Mouse (Mus musculus): ENCODE results near the gene Stxbp1.

The Stxbp1 gene

DNA sequence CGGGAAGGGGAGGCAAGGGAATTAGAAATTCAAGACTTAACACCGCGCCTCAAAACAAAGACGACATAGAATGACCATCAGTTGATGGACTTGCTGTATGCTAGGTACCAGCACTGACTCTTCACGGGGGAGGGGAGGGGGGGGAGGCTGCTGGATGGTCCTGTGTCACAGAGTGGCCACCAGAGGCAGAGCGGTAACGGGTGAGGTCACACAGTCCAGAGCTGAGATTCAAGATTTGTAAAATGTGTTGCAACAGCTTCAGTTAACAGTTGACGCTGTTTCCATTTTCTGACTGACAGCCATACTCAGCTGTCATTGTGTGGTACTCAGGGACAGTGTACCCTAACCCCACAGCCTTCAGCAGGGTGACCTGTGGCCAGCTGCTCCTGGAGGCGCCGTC lies 94.9 kb downstream of the Stxbp1 start:
- DNase-seq (ENCODE audit: low read depth), result no peak

DNA sequence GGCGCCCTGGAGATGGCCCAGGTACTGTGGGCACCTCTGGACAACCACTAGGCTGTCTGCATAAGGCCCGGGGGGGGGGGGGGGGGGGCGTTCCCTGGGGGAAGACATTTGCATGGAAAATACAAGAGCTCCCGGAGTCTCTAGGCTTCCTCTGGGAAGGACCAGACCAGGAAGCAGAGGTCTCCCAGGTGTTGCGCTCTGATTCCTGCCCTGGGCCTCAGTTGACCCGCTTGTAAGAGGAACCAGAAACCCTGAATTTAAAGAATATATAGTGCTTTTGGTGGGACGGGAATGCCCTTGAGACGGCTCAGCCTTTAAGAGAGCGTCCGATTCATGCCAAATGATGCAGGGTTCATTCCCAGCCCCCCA lies 95.4 kb downstream of the Stxbp1 start:
- no peak for DNase-seq (ENCODE audit: low read depth)

DNA sequence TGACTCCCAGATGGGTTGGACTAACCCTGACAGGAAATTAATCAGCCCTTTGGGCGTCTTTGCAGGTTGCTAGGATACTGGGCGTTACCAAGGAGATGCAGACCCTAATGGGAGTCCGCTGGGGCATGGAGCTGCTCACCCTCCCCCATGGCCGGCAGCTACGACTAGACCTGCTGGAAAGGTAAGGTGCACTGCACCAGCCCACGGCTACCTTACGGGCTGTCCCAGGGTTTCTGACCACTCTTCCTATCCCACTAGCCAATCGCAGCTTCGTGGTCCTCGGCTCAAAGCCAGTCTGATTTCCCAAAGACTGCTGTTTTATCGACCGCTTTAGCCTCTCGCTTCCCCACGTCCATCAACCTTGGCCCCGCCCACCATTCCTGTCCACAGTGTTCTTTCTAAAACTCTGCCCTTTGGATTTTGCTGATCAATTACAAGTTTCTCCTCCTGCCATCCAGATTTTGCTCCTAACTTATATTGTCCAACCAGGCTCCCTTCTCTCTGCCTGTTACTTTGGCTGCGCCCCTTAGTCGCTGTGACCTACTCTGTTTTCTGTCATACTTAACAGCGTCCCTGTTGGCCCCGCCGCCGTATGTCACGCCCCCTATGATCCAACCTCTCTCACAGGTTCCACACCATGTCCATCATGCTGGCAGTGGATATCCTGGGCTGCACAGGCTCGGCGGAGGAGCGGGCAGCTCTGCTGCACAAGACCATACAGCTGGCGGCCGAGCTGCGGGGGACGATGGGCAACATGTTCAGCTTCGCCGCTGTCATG lies 96.0 kb downstream of the Stxbp1 start:
- DNase-seq (ENCODE audit: low read depth), result no peak

DNA sequence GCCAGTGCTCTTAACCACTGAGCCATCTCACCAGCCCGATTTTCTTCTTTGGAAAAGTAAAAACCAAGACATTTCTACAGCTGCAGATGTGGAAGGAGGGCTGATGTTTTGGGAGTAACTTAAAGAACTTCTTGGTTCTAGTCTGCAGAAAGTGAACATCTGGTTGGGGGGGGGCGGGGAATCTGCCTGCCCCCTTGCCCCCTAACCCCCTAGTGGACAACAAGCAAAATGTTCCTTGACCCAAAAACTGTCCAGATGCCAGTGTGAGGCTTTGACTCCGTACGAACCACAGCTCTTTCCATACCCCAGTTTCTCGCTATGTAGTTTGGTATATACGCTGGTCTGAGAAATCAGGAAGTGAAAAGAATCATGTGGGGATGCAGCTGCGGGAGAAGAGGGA lies 96.8 kb downstream of the Stxbp1 start:
- no peak for DNase-seq (ENCODE audit: low read depth)

DNA sequence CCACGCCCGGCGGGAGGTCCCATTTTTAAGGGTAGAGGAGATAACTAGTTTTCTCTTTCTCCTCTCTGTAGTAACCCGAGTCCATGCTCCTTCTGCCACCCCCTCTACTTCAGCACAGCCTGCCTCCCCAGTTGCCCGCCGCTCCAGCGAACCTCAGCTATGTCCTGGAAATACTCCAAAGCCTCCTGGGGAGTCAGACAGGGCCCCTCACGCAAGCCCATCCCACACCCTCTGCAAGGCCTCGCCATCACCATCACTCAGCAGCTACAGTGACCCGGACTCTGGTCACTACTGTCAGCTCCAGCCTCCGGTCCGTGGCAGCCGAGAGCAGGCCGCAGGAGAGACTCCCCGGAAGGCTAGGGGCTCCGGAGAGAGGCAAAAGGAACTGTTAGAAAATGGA lies 98.0 kb downstream of the Stxbp1 start:
- no peak for DNase-seq (ENCODE audit: low read depth)

DNA sequence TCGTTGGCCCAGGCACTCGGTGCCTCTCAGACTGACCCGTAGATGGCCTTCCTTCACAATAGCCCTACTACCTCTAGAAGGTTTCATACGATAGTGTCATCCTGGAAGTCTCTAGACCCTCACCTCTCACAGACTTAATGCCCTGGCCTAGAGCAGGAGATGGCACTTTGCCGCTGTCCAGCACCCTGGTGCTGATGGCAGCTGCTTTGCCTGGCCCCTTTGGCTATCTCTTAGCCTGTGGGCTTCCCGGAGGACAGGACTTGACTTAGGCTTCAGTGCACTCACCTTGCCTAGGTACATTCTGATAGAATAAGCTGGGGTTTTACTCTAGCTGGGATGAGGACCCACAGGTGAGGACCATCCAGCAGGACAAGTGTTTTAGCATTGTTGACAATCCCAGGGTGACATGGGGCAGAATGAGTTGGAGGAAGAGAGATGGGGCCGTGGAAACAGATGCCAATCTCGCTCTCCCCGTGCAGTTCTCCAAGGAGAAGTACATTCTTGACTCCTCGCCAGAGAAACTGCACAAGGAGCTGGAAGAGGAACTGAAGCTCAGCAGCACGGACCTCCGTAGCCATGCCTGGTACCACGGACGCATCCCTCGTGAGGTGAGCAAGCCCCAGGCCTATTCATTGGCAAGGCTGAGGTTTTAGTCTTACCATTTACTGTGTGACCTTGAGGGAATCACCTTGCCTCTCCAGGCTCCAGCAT lies 102.6 kb downstream of the Stxbp1 start:
- DNase-seq (ENCODE audit: low read depth), result no peak

DNA sequence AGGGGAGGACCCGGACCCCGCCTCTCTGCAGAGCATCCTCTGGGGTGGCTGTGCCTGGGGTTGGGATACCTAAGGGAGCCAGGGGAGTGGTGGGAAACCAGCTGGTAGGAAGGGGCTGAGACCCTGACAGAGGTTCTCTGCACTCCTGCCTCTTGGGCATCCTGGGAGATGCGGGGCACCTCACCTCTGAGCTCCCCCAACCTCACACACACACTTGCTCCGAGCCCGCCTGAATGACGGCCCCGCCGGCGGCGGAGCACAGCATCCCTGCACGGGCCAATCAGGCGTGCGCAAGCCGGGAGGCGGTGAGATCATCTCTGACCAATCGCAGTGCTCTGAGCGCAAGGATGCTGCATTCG lies 104.9 kb downstream of the Stxbp1 start:
- DNase-seq (ENCODE audit: low read depth), result no peak

DNA sequence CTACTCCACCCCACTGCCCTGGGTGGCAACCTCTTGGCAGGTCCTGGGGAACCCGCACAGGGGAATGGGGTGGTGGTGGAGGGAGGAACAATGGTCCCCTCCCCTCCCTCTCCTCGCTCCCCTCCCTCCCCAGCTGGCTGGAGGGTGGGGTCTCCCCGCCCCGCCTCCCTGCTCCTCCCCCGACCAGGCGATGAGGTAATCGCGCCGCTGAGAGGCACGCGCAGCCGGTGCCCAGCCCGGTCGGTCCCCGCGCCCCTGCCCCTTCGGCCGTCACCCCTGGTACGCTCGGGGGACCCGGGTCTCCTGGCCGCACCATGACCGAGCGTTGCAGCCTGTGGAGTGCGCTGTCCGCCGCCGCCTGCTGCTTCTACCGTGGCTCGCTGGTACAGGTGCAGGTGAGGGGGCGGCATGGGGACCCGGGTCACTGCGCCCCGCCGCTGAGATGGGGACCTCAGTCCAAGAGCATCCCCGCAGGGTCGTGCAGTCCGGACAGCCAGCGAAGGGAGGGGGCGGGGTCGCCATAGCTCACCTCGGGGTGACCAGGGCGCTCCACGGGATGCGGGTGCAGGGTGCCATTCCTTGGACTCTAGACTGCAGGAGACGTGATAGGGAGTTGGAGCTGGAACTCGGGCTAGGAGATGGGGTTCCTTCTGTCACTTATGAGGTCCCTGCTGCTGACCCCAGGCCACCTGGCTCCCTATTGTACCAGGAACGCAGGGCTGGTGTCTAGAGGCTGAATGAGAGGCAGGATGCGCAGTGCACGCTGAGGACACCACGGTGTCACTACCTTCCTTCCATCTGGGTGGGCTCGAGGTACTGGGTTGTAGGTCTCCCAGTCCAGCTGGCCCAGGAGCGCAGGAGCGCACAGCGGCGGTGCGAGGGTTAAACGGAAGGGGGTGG lies 105.5 kb downstream of the Stxbp1 start:
- no peak for DNase-seq (ENCODE audit: low read depth)

DNA sequence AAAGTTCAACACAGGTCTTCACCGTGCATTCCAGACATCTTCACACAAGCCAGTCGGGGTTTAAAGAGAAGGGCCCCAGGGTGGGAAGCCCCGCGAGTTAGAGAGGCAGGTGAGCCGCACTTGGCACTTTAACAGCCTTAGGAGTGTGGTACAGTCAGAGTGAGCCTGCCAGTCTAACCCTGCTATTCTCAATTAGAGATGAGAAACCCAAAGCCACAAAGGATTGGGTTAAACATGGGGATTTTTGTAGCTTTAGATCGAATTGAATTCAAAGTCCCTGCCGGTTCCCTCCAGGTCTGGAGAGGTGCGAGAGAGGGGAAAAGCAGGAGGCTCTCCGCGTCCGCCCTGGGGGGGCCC lies 106.2 kb downstream of the Stxbp1 start, which contains the start of gene 6330409D20Rik:
Gene 6330409D20Rik, minus strand, starts transcription at position 101 of the 357 bp plus-strand sequence.
- DNase-seq (ENCODE audit: low read depth), result no peak

DNA sequence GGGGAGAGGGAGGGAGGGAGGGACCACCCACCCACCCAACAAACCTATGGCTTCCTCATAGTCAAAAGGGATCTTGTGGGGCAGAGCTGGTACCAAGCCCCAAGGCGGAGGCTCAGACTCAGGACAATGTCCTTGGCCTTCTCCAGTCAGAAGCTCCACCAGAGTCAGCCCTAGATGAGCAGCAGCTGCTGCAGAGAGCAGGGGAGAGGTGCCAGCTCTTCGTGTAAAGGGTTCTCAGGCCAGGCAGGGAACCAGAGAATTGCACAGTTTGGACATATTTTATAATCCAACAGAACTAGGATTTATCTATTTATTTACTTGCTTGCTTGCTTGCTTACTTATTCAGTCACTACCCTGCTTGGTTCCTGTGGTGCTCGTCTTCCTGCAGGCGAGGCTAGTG lies 107.7 kb downstream of the Stxbp1 start:
- DNase-seq (ENCODE audit: low read depth), result no peak

Measured in c-Kit-positive CD71-negative TER-119-negative erythroid progenitor cells, embryonic 14.5 days (primary cell).